Mouse (Mus musculus) spleen, adult 2 months (tissue): ENCODE measurements around the gene Srgap1. TPM values are rescaled to one million over a fixed set of nuclear protein-coding genes. Genes with fewer than 3 reads are reported as not detected.

Experiments used
- DNase-seq, 2 experiments: peaks; one replicate each; pipeline versions ENCODE4 v3.0.0 to v3.0.0-alpha.2; 2012 to 2021; ENCODE audit warnings: low spot score in 2 of 2, low read depth in 1 of 2
- H3K27ac ChIP-seq: fragments of 200-500 bp; 2 replicates; pipeline ENCODE4 v1.5.1; 2012; ENCODE audit warnings: low read length, inconsistent platforms; ENCODE audit not compliant: insufficient read depth
- H3K27me3 ChIP-seq: fragments of 200-500 bp; 2 replicates; pipeline ENCODE4 v1.6.1; 2012; ENCODE audit warnings: mild to moderate bottlenecking, moderate library complexity, low read length, inconsistent platforms; ENCODE audit not compliant: control insufficient read depth, insufficient read depth
- H3K36me3 ChIP-seq: fragments of 200-500 bp; 2 replicates; pipeline ENCODE4 v1.6.1; 2012; ENCODE audit warnings: mild to moderate bottlenecking, low read length, inconsistent platforms; ENCODE audit not compliant: control insufficient read depth, insufficient read depth
- H3K4me1 ChIP-seq: fragments of 200-500 bp; 2 replicates; pipeline ENCODE4 v1.6.1; 2011; ENCODE audit warnings: inconsistent platforms; ENCODE audit not compliant: control insufficient read depth, insufficient read depth, insufficient read length
- H3K4me3 ChIP-seq: fragments of 200-500 bp; 2 replicates; pipeline ENCODE4 v1.5.1; 2011; ENCODE audit warnings: mild to moderate bottlenecking, inconsistent platforms; ENCODE audit not compliant: insufficient read depth, insufficient read length; ENCODE audit errors: extremely low read depth
- CTCF ChIP-seq: fragments of 200-500 bp; IDR thresholded peaks from 2 replicates; pipeline ENCODE4 v1.5.1; 2011; ENCODE audit warnings: mild to moderate bottlenecking, inconsistent platforms; ENCODE audit not compliant: insufficient read depth, insufficient read length, insufficient replicate concordance; ENCODE audit errors: extremely low read depth
- POLR2A ChIP-seq: fragments of 200-500 bp; IDR thresholded peaks from 2 replicates; pipeline ENCODE4 v1.6.1; 2011; ENCODE audit warnings: low read depth, low read length, inconsistent platforms
- WGBS: fragments of 180-500 bp; shearing (Covaris S2); methylation state at CpG from one replicate; pipeline ENCODE4 v1.1.7; 2018; 5-methylcytosine and 5-hydroxymethylcytosine counted together
- polyA plus RNA-seq: library from polyadenylated mRNA; depleted of rRNA; stranded (reverse); fragments of >200 nt; gene quantifications from 2 replicates; pipeline ENCODE4 v1.2.3, GENCODE M21; 2012

Srgap1 gene
- polyA plus RNA-seq, 1 experiment = 0.58 TPM

DNA sequence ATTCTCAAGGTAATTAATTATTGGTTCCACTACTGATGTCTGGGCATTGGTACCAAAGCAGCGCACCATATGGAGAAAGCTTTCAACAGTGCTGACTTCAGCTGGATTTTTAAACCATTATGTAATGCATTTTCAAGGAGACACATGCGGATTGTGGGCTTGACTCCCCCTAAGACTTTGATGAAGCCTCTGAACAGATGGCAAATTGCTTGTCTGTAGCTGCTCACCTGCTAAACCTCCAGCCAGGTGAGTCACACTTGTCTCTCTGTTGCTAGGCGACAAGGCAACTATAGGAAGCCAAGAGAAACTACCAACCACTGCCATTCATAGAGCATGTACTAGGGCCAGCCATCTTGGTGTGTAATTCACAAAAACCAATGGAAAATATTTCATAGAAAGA is 128.5 kb downstream of the Srgap1 start:
- no peak for DNase-seq
- TF ChIP-seq CTCF = no peak
- TF ChIP-seq POLR2A = no peak
- WGBS = 90% methylated on average over 3 of the region's 3 CpGs

DNA sequence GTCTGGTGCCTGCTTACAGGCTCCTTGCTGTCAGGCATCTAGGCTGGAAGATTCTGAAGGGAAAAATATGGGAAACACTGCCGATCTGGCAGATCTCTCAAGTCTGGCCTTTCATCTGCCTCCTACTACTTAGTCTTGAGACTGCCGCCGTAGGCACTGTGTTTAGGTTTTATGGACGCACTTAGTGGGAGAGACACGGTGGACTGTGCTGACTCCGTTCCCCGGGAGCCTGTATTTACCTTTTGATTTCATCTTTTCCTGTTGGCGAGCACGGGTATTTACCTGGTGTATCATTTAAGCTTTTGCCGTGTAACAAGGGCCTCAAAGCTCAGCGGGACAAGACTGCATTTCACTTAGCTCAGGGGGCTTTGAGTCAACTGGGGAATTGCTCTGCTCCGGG is 131.6 kb downstream of the Srgap1 start:
- Histone ChIP-seq H3K4me1 (no peaks in the 10 kb centered on the region), H3K36me3 (no peaks in the 10 kb centered on the region), H3K27me3 (no peaks in the 10 kb centered on the region), H3K4me3 (no peak overlapping the region), H3K27ac (no peak overlapping the region)
- TF ChIP-seq POLR2A (no peak), CTCF (no peak)
- 95% methylated on average over 12 of the region's 12 CpGs for WGBS
- no peak for DNase-seq

More for the DNA sequence above, 128.5 kb downstream of the Srgap1 start:
- Histone ChIP-seq H3K27ac (no peak overlapping the region), H3K36me3 (no peaks in the 10 kb centered on the region), H3K27me3 (no peaks in the 10 kb centered on the region), H3K4me1 (no peaks in the 10 kb centered on the region), H3K4me3 (no peak overlapping the region)

GRCm38 (mm10) chr10:121904137-121904536 is 143.0 kb downstream of the Srgap1 start:
- no peak for DNase-seq
- no peaks in the 10 kb centered on the region for H3K36me3 ChIP-seq
- H3K27ac ChIP-seq = no peak overlapping the region
- H3K4me1 ChIP-seq = no peaks in the 10 kb centered on the region
- TF ChIP-seq POLR2A = no peak
- WGBS = 71% methylated on average over 1 of the region's 1 CpGs
- H3K4me3 ChIP-seq = no peak overlapping the region
- H3K27me3 ChIP-seq = no peaks in the 10 kb centered on the region

DNA sequence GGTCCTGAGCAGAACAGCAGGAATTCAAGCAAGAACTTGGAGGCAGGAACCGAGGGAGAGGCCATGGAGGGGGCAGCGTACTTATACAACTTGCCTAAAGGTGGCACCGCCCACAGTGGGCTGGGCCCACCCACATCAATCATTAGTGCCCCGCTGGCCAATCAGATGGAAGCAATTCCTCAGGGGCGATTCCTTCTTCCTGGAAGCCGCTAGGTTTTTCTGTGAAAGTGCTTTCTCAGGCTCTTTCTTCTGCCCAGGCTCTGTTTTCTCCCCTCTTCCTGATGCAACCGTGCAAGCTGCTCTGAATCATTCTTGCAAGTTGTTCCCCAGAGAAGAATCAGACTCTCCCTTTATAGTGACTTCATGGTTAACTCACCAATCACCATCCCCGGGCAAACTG is 144.5 kb downstream of the Srgap1 start:
- H3K4me1 ChIP-seq = no peaks in the 10 kb centered on the region
- H3K4me3 ChIP-seq = no peak overlapping the region
- no peak overlapping the region for H3K27ac ChIP-seq
- 84% methylated on average over 8 of the region's 8 CpGs for WGBS
- no peaks in the 10 kb centered on the region for H3K27me3 ChIP-seq
- no peak for TF ChIP-seq CTCF
- no peak for TF ChIP-seq POLR2A
- no peak for DNase-seq
- H3K36me3 ChIP-seq = no peaks in the 10 kb centered on the region

DNA sequence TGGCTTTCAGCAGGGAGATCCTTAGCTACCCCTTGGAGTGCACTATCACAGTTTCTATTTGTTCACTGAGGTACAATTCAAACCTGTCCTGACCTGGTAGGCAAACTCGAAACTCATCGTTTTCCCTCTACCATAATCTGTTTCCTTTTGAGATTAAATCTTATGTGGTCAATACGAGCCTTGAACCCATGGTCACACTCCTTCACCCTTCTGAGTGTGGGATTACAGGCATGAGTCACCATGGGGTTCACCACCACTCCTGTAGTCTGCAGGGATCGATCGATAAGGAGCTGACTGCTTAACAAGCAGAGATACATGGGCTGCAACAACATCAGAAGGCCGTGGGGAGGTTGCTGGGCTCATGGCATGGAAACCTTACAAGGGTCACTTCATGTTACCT is 146.3 kb downstream of the Srgap1 start:
- WGBS = 92% methylated on average over 6 of the region's 6 CpGs
- Histone ChIP-seq H3K36me3 (no peaks in the 10 kb centered on the region), H3K4me1 (no peaks in the 10 kb centered on the region), H3K27ac (no peak overlapping the region), H3K27me3 (no peaks in the 10 kb centered on the region), H3K4me3 (no peak overlapping the region)
- no peak for TF ChIP-seq CTCF
- TF ChIP-seq POLR2A = no peak
- no peak for DNase-seq

DNA sequence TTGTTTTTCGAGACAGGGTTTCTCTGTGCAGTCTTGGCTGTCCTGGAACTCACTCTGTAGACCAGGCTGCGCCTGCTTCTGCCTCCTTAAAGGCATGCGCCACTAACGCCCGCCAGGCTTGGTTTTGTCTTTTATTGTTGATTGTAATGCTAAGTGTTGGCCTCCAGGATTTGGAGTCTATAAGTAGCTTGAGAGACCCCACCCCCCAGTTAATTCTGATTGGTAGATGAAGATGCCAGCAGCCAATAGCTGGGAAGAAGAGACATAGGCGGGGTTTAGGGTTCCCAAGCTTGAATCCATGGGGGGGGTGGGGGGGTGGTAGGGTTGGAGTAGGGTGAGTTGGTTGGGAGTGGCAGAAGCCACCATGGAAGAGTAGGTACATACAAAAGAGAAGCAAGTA is 147.4 kb downstream of the Srgap1 start:
- Histone ChIP-seq H3K27me3 (no peaks in the 10 kb centered on the region), H3K4me1 (no peaks in the 10 kb centered on the region), H3K4me3 (no peak overlapping the region), H3K27ac (no peak overlapping the region), H3K36me3 (no peaks in the 10 kb centered on the region)
- no peak for DNase-seq
- no peak for TF ChIP-seq CTCF
- TF ChIP-seq POLR2A = no peak
- 90% methylated on average over 6 of the region's 6 CpGs for WGBS

DNA sequence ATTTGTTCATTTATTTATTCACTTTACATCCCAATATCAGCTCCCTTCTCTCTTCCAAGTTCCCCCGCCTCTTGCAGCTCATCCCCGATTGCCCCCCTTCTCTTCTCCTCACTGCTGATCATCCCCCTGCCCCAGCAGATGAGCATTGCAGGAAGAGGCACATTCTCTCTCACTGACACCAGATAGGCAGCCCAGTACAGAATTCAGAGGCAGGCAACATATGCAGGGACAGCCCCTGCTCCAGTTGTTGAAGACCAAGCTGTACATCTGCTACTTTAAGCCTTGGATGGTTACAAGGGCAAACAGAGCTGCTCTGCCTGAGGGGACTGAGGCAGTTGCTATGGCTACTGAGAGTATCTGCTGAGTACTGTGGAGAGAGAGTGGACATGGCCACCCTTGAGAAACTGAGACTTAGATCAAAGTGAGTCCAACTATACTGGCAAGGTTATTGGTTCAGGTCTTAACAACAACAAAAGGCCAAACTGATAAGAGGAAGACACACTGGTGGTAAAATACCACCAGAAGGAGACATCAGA is 149.2 kb downstream of the Srgap1 start:
- Histone ChIP-seq H3K27me3 (no peaks in the 10 kb centered on the region), H3K4me3 (no peak overlapping the region), H3K27ac (no peak overlapping the region), H3K36me3 (no peaks in the 10 kb centered on the region), H3K4me1 (no peaks in the 10 kb centered on the region)
- TF ChIP-seq POLR2A (no peak), CTCF (no peak)
- WGBS = 90% methylated on average over 2 of the region's 2 CpGs
- no peak for DNase-seq
